Mouse (Mus musculus) liver, adult 2 months (tissue): ENCODE data around the gene Nfrkb. TPM values are rescaled to one million over a fixed set of nuclear protein-coding genes. Genes with fewer than 3 reads are reported as not detected.

Source experiments
- DNase-seq: peaks from one replicate; pipeline ENCODE4 v3.0.0-alpha.2; 2011; ENCODE audit warnings: low read depth, low spot score; ENCODE audit errors: extremely low read depth
- H3K27ac ChIP-seq: fragments of 200-500 bp; replicated peaks from 2 replicates; pipeline ENCODE4 v1.5.1; 2012; ENCODE audit warnings: low read depth, mild to moderate bottlenecking, control low read depth, inconsistent platforms, low read length; ENCODE audit not compliant: insufficient read depth
- H3K27me3 ChIP-seq: fragments of 200-500 bp; 2 replicates; pipeline ENCODE4 v1.6.1; 2012; ENCODE audit warnings: mild to moderate bottlenecking, moderate library complexity, low read length, inconsistent platforms; ENCODE audit not compliant: control insufficient read depth, insufficient read depth
- H3K36me3 ChIP-seq: fragments of 200-500 bp; 2 replicates; pipeline ENCODE4 v1.6.1; 2012; ENCODE audit warnings: low read length, inconsistent platforms; ENCODE audit not compliant: control insufficient read depth, insufficient read depth
- H3K4me1 ChIP-seq: fragments of 200-500 bp; 2 replicates; pipeline ENCODE4 v1.6.1; 2011; ENCODE audit warnings: low read length; ENCODE audit not compliant: control insufficient read depth, insufficient read depth
- H3K4me3 ChIP-seq: fragments of 200-500 bp; 2 replicates; pipeline ENCODE4 v1.5.1; 2011; ENCODE audit warnings: low read depth, mild to moderate bottlenecking, control low read depth, low read length, moderate library complexity; ENCODE audit not compliant: insufficient read depth
- H3K79me2 ChIP-seq: fragments of 200-500 bp; 2 replicates; pipeline ENCODE4 v1.6.1; 2012; ENCODE audit warnings: inconsistent platforms, mild to moderate bottlenecking, low read length, moderate library complexity; ENCODE audit not compliant: control insufficient read depth, insufficient read depth
- H3K9ac ChIP-seq: fragments of 200-500 bp; 2 replicates; pipeline ENCODE4 v1.6.1; 2012; ENCODE audit warnings: low read depth, mild to moderate bottlenecking, control low read depth, inconsistent platforms, low read length
- CTCF ChIP-seq: fragments of 200-500 bp; IDR thresholded peaks from 2 replicates; pipeline ENCODE4 v1.5.1; 2011; ENCODE audit warnings: low read depth, low read length, control low read depth
- POLR2A ChIP-seq: fragments of 200-500 bp; IDR thresholded peaks from 2 replicates; pipeline ENCODE4 v1.6.1; 2011; ENCODE audit warnings: low read length, control low read depth; ENCODE audit not compliant: insufficient read depth; ENCODE audit errors: extremely low read depth
- WGBS: fragments of 180-500 bp; shearing (Covaris S2); methylation state at CpG from one replicate; pipeline ENCODE4 v1.1.7; 2018; 5-methylcytosine and 5-hydroxymethylcytosine counted together
- polyA plus RNA-seq: library from polyadenylated mRNA; depleted of rRNA; stranded (reverse); fragments of >200 nt; gene quantifications from 2 replicates; pipeline ENCODE4 v1.2.3, GENCODE M21; 2012; rRNA removed
- total RNA-seq: library from RNA; depleted of rRNA; stranded (reverse); fragments of >200 nt; gene quantifications from 2 replicates; pipeline ENCODE4 v1.2.3, GENCODE M21; 2014; rRNA removed

Nfrkb gene
- total RNA-seq (6.6 and 8.6 TPM in 2 replicates), polyA plus RNA-seq (5.6 and 8.2 TPM in 2 replicates)

GRCm38 (mm10) chr9:31385947-31386354 is at the start of gene Nfrkb:
Nfrkb (plus strand) TSS chr9:31386192.
- DNase-seq, result peak; percentile 76
- Histone ChIP-seq H3K4me1 (peaks cover 9% of the 10 kb centered on the region), H3K27me3 (no peaks in the 10 kb centered on the region), H3K36me3 (peaks cover 5% of the 10 kb centered on the region), H3K79me2 (peaks cover 9% of the 10 kb centered on the region), H3K4me3 (peak within 1 kb of the TSS; percentile 99), H3K9ac (peak within 1 kb of the TSS; percentile 98), H3K27ac (peak within 1 kb of the TSS; percentile 54)
- under 1% methylated on average over 45 of the region's 46 CpGs for whole genome bisulfite sequencing
- TF ChIP-seq CTCF (no peak), POLR2A (peak; percentile 74)

DNA sequence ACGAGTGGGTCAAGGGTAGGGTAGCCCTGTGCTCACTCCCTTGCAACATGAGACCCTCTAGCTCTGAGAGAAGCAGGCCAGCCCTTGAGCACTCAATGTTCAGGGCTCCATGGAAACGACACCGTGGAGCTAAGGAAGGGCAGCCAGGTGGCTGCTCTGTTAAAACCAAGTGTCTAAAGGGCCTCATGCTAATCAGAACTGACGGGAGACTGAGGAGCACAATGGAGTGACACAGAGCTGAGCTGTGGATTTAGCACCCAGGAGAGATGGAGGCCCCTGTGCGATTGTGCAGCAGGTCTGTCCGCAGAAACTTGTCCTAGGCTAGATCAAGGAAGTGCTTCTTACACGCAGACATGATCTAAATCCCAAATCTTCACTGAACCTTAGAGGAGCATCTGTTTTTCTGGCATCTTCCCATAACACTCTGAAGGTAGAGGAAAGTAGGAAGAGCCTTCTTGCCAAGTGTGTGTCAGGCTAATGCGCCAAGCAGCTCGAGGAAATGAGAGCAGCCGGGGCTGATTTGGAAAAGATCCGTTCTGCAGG is 41.6 kb upstream of the Nfrkb start:
- Histone ChIP-seq H3K36me3 (peaks cover 4% of the 10 kb centered on the region; the same call in 1 of the 2 replicates), H3K27me3 (no peaks in the 10 kb centered on the region), H3K9ac (no peak overlapping the region), H3K4me3 (no peak overlapping the region), H3K27ac (no peak overlapping the region), H3K79me2 (no peaks in the 10 kb centered on the region), H3K4me1 (no peaks in the 10 kb centered on the region)
- TF ChIP-seq CTCF (no peak), POLR2A (no peak)
- DNase-seq, result no peak
- WGBS, result 87% methylated on average over 11 of the region's 11 CpGs

GRCm38 (mm10) chr9:31346575-31347080 is 39.4 kb upstream of the Nfrkb start:
- Histone ChIP-seq H3K27me3 (no peaks in the 10 kb centered on the region), H3K79me2 (no peaks in the 10 kb centered on the region), H3K4me3 (no peak overlapping the region), H3K9ac (no peak overlapping the region), H3K27ac (no peak overlapping the region), H3K4me1 (no peaks in the 10 kb centered on the region), H3K36me3 (peaks cover 5% of the 10 kb centered on the region; the same call in 1 of the 2 replicates)
- TF ChIP-seq CTCF (no peak), POLR2A (no peak)
- DNase-seq, result peak; percentile 7
- WGBS, result 76% methylated on average over 15 of the region's 15 CpGs

DNA sequence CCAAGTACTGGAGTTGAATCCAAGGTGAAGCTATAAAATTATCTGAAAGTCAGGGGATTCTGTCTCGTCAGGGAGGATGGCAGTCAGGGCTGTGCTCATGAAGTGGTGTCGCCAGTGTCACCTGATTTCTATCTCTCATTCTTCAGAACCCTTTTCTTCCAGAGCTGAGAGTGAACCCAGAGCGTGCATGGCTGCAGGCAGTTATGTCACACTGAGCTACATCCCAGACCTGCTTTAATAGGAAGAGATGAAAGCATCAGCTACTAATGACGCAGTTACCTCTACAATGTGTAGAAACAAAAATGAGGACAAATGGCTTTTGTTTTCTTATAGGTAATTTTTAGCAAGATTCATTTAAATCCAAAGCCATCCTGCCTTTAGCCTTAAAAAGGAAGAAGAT is 37.5 kb upstream of the Nfrkb start:
- no peaks in the 10 kb centered on the region for H3K79me2 ChIP-seq
- H3K9ac ChIP-seq, result no peak overlapping the region
- no peaks in the 10 kb centered on the region for H3K27me3 ChIP-seq
- no peak for DNase-seq
- peaks cover 3% of the 10 kb centered on the region; the same call in 1 of the 2 replicates for H3K4me1 ChIP-seq
- 88% methylated on average over 4 of the region's 4 CpGs for WGBS
- TF ChIP-seq CTCF (no peak), POLR2A (no peak)
- H3K4me3 ChIP-seq, result no peak overlapping the region
- no peak overlapping the region for H3K27ac ChIP-seq
- H3K36me3 ChIP-seq, result peaks cover 1% of the 10 kb centered on the region; the same call in 1 of the 2 replicates

- Histone ChIP-seq H3K4me1 (peaks cover 4% of the 10 kb centered on the region; the same call in 1 of the 2 replicates), H3K36me3 (peaks cover 1% of the 10 kb centered on the region; the same call in 1 of the 2 replicates), H3K9ac (no peak overlapping the region), H3K4me3 (no peak overlapping the region), H3K79me2 (no peaks in the 10 kb centered on the region), H3K27me3 (no peaks in the 10 kb centered on the region), H3K27ac (no peak overlapping the region)
- peak; percentile 97 for TF ChIP-seq CTCF
- no peak for TF ChIP-seq POLR2A
- peak; percentile 29 for DNase-seq
- 67% methylated on average over 11 of the region's 11 CpGs for WGBS
Observed at GRCm38 (mm10) chr9:31348915-31349314, 37.1 kb upstream of the Nfrkb start.

DNA sequence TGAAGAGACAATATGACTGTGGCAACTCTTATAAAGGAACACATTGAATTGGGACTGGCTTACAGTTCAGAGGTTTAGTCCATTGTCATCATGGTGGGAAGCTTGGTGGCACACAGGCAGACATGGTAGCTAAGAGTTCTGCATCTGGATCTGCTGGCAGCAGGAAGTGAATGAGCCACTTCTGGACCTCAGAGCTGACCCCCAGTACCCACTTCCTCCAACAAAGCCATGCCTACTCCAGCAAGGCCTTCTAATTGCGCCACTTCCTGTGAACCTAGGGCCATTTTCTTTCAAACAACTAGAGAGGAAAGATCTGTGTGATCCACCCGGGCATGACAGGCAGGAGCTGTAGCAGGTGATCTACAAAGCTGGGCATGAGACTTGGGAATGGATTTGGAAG is 33.3 kb upstream of the Nfrkb start:
- H3K36me3 ChIP-seq, result peaks cover 1% of the 10 kb centered on the region; the same call in 1 of the 2 replicates

More for the DNA sequence above, 33.3 kb upstream of the Nfrkb start:
- DNase-seq, result no peak
- H3K79me2 ChIP-seq, result no peaks in the 10 kb centered on the region
- H3K27ac ChIP-seq, result no peak overlapping the region
- peaks cover 6% of the 10 kb centered on the region for H3K4me1 ChIP-seq
- WGBS, result 81% methylated on average over 2 of the region's 2 CpGs
- no peak overlapping the region for H3K9ac ChIP-seq
- H3K27me3 ChIP-seq, result no peaks in the 10 kb centered on the region
- TF ChIP-seq POLR2A (no peak), CTCF (no peak)
- no peak overlapping the region for H3K4me3 ChIP-seq
